Mouse (Mus musculus) CH12.LX (cell line): Measurements from ENCODE around the gene Ppp6r3.

Experiments
- CTCF ChIP-seq, 2 experiments: IDR thresholded peaks in 1 of 2; conservative IDR thresholded peaks in 1 of 2; 2 replicates each; pipeline ENCODE4 v1.5.1; 2011 to 2012; ENCODE audit warnings: low read depth in 2 of 2, low read length in 2 of 2, improper control_type of control experiment in 1 of 2, inconsistent platforms in 1 of 2, mild to moderate bottlenecking in 1 of 2, moderate library complexity in 1 of 2
- EP300 ChIP-seq: IDR thresholded peaks from 2 replicates; pipeline ENCODE4 v1.6.1; 2011; ENCODE audit warnings: low read length, improper control_type of control experiment
- MAFK ChIP-seq: IDR thresholded peaks from 2 replicates; pipeline ENCODE4 v1.6.1; 2011; ENCODE audit warnings: low read length, improper control_type of control experiment; ENCODE audit not compliant: insufficient replicate concordance
- POLR2A ChIP-seq: IDR thresholded peaks from 2 replicates; pipeline ENCODE4 v1.6.1; 2011; ENCODE audit warnings: low read depth, mild to moderate bottlenecking, improper control_type of control experiment, low read length
- UBTF ChIP-seq: IDR thresholded peaks from 2 replicates; pipeline ENCODE4 v1.6.1; 2012; ENCODE audit warnings: low read depth, mild to moderate bottlenecking, inconsistent platforms, low read length, improper control_type of control experiment, moderate library complexity

DNA sequence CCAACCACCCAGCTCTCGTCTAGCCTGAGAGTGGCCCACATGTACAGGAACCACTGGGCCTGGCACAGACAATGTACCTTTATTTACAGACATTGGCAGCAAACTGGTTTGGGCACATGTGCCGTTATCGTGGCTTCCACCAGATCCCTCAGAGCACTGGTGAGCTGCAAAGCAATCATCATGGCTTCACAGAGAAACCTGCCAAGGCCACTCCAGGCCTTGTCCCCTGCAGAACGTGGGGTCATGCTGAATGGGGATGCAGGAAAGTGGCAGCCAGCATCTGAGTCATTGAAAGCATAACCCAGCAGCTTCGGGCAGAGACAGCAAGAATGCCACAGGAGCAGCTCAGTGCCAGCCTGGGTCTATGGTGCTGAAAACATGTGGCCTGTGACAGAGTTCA is 18.8 kb upstream of the Ppp6r3 start:
- TF ChIP-seq CTCF (conservative IDR thresholded peaks at IDR 0.05 in 1 of 2, IDR thresholded peaks at IDR 0.05 in 1 of 2; ENCODE audit: low read depth in 2 of 2, low read length in 2 of 2) (no peak), UBTF (no peak), MAFK (no peak), POLR2A (no peak), EP300 (no peak)
